Mouse (Mus musculus) retina, postnatal 1 day (tissue): ENCODE measurements around the gene Pde8b.

Experiments used
- DNase-seq: peaks from one replicate; pipeline ENCODE4 v3.0.0-alpha.2; 2012

The Pde8b gene

DNA sequence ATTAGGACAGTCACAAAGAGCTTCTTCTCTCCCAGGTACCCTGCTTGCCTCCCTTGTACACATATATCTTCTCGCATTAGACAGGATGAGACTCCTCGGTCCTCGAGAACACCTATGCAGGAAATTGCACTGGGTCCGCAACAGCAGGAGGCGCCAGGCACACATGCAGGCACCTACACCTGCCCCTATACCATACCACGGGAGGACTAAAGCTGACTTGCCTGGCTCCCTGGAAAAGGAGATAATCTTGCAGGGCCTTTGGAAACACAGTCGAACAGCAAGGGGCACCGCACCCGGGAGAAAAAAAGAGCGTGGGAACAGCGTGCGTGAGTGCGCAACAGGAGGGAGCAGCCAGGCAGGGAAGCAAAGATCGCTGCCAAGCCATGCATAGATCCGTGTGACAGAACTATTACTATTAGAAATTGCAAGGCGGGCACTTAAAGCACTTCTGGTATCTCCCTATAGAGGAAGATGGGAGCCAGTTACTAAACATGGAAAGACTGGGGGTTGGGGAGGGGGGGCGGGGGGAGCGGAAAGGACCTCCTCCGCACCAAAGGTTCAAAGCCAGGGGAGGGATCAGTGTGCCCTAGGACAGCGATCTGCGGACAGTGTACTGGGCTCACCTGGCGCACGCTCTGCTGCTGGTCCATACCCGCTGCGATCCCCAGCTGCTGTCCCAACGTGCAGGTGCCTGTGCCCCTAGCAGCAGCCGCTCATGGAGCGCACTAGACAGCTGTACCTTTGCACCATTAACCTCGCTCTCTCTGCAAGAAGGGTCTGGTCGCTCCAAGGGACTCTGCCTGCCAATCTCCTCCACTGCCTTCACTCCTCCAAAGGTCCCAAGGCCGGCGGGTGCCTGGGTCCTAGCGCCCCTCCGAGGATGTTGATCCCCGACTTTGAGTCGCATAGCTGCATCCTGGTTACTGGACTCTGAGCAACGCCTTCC, at the start of gene Pde8b:
Pde8b (minus strand) TSS at position 826 of the 946 bp plus-strand sequence.
- DNase-seq, result peak; percentile 49

- no peak for DNase-seq
These were observed 41.8 kb upstream of the Pde8b start for GRCm38 (mm10) chr13:95291983-95292382.

DNA sequence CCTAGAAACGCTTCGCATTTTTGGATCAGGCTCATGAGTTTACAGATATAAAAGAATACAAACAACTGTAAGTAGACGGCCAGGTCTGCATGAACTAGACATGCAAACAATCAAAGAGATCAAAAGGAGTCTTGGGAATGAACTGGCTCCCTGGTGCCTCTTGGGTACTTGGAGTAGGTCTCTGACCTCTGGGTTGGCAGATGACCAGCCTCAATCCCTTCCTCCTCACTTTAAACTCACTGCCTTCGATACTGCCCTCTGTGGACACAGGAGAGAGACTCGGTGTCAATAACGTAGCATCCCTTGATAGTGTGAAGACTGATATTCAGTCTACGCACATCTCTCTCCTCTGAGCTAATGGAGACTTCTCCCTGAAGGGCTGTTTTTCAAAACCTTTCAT, 37.9 kb upstream of the Pde8b start:
- DNase-seq, result no peak

GRCm38 (mm10) chr13:95286989-95287388, 36.9 kb upstream of the Pde8b start:
- peak; percentile 82 for DNase-seq

DNA sequence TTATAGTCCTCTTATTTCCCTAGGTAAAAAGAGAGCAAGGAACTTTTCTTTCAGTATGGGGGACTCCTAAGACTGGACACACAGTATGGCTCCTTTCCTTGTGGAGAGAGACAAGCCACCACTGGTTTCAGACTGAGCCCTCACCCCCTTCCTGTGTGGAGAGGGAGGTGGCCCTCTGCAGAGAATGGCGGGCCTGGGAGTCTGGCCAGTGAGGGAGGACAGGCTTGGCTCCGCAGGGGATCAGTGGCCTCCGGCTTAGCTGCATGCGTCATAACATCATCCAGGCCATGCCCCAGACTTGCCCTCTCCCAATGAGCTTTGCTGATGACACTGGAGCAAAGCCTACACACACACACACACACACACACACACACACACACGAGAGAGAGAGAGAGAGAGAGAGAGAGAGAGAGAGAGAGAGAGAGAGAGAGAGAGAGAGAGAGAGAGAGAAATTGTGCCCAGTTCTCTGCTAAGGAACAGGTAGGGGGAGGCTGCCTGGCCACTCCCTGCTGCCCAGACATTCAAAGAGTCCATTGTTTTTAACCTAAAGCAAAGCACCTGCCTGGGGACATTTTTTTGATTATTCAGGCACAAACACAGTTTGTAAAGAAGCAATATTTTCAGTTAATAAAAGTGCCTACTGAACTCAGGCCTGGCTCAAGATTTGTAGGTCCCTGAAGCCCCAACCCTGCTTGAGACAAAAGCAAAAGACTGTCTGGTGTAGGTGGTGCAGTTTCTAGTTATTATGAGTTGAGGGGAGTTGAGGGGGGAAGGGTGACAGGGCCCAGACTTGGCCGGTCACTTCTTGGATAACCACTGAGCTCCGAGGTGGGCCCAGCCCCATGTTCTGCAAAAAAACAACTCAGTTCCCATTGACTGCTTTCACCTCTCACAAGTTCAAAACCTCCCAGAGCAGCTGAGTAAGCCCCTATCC, 31.9 kb upstream of the Pde8b start:
- DNase-seq, result peak; percentile 85

GRCm38 (mm10) chr13:95278426-95279025, 28.4 kb upstream of the Pde8b start:
- no peak for DNase-seq

DNA sequence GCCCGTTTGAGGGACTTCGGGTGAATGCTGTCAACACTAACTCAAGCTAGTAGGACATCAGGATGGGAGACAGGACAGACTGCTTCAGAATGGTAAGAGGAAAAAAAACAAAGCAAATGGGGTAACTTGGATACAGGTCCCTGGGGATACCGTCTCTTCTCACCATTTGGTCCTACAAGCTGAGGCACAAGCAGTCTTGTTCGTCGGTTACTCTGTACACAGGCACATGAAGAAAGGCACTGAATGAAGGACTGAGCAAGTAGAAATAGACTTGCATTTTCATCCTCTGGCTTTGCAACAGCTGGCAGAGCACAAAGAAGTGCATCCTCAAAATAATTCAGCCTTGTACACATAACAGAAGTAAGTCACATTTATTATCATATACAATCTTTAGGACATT, 14.6 kb upstream of the Pde8b start:
- DNase-seq, result no peak

DNA sequence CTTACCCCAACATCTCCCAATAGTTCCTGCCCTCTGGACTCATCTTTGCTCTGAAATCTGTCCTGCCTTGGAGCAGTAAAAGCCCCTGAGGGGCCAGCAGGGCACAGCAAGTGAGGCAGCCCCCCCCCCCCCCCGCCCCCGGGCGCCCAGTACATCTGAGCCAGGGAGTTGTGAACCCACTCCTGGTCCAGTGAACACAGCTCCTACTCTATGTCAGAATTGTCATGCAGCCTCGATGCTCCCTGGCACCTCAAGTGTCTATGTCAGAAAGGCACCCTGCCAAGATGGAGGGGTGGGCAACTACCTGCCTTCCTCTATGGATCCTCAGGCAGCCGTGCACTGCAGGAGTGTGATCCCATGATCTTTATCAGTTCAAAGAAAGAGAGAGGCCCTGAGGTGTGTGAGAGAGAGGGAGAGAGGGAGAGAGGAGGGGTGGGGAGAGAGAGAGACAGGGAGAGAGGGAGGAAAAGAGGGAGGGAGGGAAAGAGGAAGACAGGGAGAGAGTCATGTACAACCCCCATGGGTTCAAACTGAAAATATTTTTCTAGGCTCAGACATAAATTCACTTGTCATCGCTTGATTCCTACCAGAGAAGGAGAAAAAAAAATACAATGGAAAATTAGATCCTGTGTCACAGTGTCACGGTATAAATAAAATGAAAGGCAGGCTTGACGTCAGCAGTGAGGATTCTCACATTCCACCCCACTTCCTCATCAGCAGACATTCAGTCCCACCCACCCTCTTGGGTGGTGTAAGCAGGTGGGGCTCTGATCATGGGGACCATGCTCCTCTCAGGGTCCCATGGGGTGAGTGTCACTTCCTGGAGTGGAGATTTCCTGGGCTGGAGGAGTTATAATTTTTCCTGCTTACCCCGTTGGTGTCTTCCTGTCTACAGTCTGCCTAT, 11.0 kb upstream of the Pde8b start:
- no peak for DNase-seq

DNA sequence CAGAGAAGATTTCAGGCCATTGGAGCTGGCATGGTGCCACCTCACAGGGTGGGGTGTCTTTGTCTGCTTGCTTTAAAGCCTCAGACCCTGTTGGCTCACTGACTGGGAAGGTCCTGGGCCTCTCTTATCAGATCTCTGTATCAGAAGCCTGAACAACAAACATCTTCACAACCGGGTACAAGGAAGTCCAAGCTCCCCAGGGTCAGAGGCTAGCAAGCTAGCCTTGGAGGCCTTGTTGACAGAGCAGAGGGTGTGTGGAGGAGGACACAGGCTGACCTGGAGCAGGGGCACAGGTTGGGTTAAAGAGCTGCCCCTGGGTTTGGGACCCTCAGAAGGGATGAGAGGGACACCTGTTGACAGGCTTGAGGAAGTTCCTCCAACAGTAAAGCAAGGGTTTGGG, 10.3 kb upstream of the Pde8b start:
- no peak for DNase-seq

DNA sequence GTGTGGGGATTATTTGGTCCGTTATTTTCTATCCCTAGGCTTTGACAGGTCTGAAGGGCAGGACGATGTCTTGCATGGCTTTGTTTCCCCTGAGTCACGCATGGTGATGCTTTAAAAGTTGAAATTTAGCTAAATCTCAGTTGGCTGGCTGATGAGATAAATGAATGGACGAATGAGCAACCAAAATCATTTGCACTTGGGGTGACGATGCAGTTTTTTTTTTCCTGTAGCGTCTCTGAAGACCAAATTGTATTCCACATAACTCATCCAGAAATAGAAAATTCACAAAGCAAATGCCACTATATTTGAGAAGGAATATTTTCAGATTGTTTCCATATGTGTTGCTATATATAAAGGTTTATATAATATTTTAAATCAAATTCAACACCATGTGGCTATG, 6.9 kb upstream of the Pde8b start:
- no peak for DNase-seq

- DNase-seq, result no peak
These were observed 4.9 kb upstream of the Pde8b start for GRCm38 (mm10) chr13:95255083-95255482.

- no peak for DNase-seq
These were observed 7.1 kb downstream of the Pde8b start for GRCm38 (mm10) chr13:95243026-95243425.

- peak; percentile 48 for DNase-seq
These were observed 12.6 kb downstream of the Pde8b start for GRCm38 (mm10) chr13:95237488-95237887.

DNA sequence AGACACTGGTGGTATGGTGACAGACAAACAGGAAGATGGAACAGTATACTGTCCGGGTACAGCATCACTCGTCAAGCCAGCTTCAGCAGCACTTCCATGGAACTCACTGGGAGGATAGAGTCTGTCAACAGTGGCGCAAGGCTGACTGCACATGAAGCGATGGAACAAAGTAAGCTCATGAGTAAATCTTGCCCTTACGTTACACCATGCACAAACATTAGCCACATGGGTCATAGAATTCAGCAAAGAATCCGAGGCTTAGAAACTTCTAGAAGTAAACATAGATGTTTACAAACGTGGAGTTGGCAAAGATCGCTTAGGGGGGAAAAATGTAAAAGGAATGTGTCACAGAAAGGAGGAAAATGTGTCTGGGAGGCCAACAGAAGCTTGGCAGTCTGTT, 14.9 kb downstream of the Pde8b start:
- no peak for DNase-seq

GRCm38 (mm10) chr13:95231366-95232138, 18.6 kb downstream of the Pde8b start:
- DNase-seq, result no peak

- no peak for DNase-seq
These were observed 19.8 kb downstream of the Pde8b start for GRCm38 (mm10) chr13:95230326-95230725.

DNA sequence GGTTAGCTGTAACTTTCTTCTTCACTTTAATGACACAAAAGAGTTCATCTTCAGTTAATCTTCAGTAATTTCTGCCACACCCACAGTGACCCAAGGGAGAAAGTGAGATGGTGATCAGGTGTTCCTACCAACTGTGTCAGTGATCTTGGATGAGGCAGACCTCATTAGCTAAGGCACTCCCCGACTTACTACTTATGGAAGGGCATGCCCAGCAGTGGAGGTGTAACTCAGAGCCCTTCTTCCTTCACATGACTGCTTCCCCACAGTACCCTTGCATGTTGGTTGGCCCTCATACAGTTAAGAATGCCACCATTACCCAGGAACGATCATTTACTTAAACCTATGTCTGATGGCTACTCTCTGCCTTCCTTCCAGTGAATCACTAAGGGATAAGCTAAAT, 25.6 kb downstream of the Pde8b start:
- DNase-seq, result no peak

DNA sequence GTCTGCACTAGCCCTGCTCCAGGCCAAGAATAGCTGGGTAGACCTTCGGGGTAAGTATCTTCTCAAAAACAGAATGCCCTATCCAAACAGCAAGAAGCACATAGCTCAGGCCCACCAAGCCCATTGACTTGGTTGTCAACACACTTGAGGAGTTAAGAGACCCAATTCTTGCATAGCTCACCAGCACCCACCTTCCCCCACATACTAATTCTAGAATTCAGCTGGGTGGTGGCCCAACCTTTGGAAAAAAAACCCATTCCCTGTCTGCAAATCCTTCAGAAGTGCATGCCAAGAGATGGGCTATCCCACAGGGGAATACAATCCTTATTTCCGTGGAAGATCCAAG, 26.7 kb downstream of the Pde8b start:
- DNase-seq, result no peak

- DNase-seq, result peak; percentile 64
These were observed 27.3 kb downstream of the Pde8b start for GRCm38 (mm10) chr13:95222569-95223426.

- DNase-seq, result peak; percentile 11
These were observed 28.1 kb downstream of the Pde8b start for GRCm38 (mm10) chr13:95221882-95222568.
